Mouse (Mus musculus): ENCODE data around the gene R3hcc1l. TPM values are rescaled to one million over a fixed set of nuclear protein-coding genes. Genes with fewer than 3 reads are reported as not detected.

R3hcc1l gene
- total RNA-seq, 2 experiments from 2014 or later = 30.8 to 40.5 TPM

- no peak for ATAC-seq (ENCODE audit: poor library complexity, severe bottlenecking)
Observed at GRCm38 (mm10) chr19:42597286-42597685, 78.7 kb downstream of the R3hcc1l start.

- ATAC-seq (ENCODE audit: poor library complexity, severe bottlenecking) = no peak
Observed at GRCm38 (mm10) chr19:42597896-42598295, 79.3 kb downstream of the R3hcc1l start.

GRCm38 (mm10) chr19:42599891-42600290 lies 81.3 kb downstream of the R3hcc1l start:
- no peak for ATAC-seq (ENCODE audit: poor library complexity, severe bottlenecking)

GRCm38 (mm10) chr19:42600591-42600990 lies 82.0 kb downstream of the R3hcc1l start:
- ATAC-seq (ENCODE audit: poor library complexity, severe bottlenecking) = no peak

- ATAC-seq (ENCODE audit: poor library complexity, severe bottlenecking) = no peak
Observed at GRCm38 (mm10) chr19:42601445-42601844, 82.9 kb downstream of the R3hcc1l start.

GRCm38 (mm10) chr19:42602041-42602440 lies 83.5 kb downstream of the R3hcc1l start:
- no peak for ATAC-seq (ENCODE audit: poor library complexity, severe bottlenecking)

GRCm38 (mm10) chr19:42602576-42602975 lies 84.0 kb downstream of the R3hcc1l start:
- no peak for ATAC-seq (ENCODE audit: poor library complexity, severe bottlenecking)

DNA sequence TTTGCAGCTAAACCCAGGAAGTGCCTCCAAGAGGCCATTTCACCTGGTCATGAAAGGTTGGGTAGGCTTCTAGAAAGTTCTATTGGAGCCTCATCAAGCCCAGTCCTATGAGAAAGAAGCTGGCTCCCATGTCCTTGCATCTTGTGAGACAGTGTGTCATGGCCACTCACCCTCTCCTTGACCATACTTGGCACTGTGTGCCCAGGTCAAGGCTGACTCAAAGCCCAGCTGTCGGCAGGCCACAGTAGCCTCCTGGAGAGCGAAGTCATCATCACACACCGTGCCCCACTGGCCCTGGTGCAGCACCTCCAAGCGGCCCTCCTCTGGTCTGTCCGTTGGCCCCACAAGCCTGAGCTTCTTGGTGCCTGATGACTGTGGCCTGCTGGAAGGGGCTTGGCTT lies 89.5 kb downstream of the R3hcc1l start:
- no peak for ATAC-seq (ENCODE audit: poor library complexity, severe bottlenecking)

- no peak for ATAC-seq (ENCODE audit: poor library complexity, severe bottlenecking)
Observed at GRCm38 (mm10) chr19:42609716-42610115, 91.2 kb downstream of the R3hcc1l start.

DNA sequence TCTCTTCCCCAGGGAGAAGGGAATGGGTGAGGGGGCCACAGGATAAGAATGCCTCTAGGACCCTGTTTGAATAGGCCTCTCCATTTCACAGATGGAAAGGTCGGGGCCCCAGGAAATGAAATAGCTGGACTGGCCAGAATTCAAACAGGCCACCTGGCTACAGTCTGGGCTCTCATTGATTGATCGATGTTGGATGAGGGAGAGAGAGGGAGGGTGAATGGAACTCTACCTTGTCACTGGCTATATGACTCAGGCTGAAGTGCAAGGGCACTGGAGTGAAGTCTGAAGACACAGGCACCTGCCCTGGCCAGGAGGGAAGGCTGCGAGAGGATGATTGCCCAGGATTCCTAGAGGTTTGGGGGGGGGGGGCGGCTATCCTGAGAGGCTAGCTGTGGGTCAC lies 93.2 kb downstream of the R3hcc1l start:
- ATAC-seq (ENCODE audit: poor library complexity, severe bottlenecking) = no peak

DNA sequence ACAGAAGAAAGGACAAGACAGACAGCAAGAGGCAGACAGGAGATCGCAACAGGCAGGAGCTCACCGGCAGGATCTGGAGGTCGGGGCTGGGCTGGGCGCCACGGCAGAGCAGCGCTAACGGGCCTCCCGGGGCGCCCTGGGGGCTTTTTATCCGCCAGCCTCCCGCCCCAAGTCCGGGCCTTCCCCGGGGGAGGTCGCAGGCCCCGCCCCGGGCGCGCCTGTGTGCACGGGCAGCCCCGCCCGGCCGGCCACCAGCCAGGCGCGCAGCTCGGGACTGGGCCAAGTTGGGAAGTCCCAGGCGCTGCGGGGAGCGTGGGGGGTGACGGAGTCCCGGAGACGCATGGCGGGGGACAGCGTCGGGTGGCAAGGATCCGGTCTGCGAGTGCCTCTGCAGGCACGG lies 94.1 kb downstream of the R3hcc1l start, which contains the start of gene Loxl4:
TSS of gene Loxl4 (minus strand) at position 160 of the 400 bp plus-strand sequence.
- ATAC-seq (ENCODE audit: poor library complexity, severe bottlenecking) = no peak

DNA sequence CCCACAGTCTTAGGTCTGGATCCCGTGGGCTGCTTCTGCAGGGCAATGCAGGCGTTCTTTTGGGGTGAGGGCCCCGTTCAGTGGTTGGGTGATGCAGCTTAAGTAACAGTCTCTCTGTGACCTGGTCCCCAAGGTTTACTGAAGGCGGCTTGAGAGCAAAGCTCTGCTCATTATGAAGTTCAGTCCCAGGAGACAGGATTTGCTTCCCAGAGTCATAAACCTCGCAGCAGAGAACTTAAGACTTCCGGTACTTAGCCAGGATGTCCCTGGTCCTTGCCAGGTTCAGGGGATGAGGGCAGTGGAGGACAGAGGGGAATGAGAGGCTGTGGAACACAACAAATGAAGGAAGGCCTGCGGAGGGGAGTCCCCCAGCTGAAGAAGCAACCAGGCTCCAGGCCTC lies 94.6 kb downstream of the R3hcc1l start:
- no peak for ATAC-seq (ENCODE audit: poor library complexity, severe bottlenecking)

GRCm38 (mm10) chr19:42613647-42614225 lies 95.2 kb downstream of the R3hcc1l start:
- ATAC-seq (ENCODE audit: poor library complexity, severe bottlenecking) = no peak

DNA sequence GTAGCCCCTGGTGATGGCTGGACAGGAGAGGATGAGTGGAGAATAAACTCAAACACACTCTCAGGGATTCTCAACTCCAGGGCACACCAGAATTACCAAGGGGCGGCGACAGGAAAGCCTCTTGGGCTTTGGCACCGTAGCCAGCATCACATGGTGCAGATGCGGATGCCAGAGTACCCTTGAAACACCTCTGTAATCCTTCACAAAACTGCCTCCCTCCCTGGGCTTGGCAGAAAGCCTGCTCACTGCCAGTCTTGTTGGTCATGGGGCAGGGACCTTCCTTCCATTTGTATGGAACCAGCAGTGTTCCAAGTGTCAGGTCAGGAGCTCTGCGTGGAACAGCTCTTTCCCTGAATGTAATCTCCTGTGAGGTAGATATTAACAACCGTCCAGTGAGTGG lies 109.5 kb downstream of the R3hcc1l start:
- no peak for ATAC-seq (ENCODE audit: poor library complexity, severe bottlenecking)

DNA sequence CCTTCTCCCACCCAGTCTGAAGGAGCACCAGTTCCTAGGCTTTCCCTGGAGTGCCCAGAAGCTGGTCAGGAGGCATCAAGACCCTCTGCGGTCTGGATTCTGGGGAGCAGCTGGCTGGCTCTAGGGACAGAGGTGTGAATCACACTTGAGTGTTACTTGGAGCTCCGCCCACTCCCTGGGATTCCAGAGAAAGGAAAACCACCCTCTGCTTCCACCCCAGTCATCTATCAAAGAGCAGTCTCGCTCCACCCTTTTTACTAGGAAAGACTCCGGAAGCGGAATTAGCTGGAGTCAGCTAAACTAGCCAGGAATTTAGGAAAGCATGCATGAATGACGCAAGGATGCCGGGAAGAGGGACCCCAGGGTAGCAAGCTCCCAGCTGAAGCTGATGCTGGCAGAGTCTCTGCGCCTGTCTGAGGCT lies 113.0 kb downstream of the R3hcc1l start:
- no peak for ATAC-seq (ENCODE audit: poor library complexity, severe bottlenecking)

DNA sequence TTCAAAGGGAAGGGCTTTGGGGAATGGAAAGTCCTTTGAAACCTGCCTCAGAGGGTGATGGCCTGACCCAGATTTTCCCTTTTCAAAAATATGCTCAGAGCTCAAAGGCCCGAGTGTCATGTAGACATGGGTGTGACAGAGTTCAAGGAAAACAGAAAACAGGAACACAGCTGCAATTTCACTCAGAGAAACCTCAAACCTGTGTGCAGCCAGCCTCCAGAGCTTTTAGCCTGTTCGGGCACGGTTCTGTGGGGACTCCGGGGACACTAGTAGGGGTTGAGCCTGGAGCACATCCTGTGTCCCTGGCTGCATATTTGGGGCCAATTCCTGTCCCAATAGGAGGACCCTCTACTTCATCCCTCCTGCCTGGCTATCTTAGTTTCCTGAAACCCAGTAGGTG lies 113.7 kb downstream of the R3hcc1l start:
- no peak for ATAC-seq (ENCODE audit: poor library complexity, severe bottlenecking)

DNA sequence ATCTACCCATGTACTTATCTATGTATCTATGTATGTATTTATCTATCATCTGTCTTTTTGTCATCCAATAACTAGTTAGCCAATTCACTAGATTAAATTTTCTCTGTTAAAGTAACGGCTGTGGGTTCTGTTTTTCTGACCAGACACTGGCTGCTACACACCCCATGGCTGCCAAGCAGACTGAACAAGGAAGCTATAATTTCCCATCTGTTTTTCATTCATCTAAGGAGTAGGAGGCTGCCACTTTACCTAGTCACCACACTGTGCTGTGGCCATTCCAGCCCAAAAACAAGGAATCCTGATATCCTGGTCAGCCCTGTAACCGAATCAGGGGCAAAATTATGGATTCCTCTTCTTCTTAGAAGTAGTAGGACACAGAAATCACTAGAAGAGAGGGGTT lies 115.1 kb downstream of the R3hcc1l start:
- ATAC-seq (ENCODE audit: poor library complexity, severe bottlenecking) = no peak

DNA sequence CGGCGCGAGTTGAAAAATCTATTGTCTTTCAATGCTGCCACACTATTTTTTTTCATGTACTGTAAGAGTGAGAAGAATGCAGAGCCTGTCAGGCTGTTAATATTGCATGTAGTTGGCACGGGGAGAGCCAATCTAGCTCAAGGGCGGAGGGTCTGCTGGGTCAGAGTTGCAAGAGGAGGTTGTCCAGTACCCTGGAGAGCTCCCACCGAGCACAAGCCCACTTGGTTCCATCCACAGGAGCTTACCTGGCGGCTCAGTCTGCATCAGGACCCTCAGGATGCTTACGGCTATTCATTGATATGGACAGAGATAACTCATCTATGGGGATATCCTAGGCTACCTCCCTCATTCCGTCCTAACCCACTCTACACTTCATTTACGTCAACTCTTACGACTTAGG lies 118.1 kb downstream of the R3hcc1l start:
- no peak for ATAC-seq (ENCODE audit: poor library complexity, severe bottlenecking)

DNA sequence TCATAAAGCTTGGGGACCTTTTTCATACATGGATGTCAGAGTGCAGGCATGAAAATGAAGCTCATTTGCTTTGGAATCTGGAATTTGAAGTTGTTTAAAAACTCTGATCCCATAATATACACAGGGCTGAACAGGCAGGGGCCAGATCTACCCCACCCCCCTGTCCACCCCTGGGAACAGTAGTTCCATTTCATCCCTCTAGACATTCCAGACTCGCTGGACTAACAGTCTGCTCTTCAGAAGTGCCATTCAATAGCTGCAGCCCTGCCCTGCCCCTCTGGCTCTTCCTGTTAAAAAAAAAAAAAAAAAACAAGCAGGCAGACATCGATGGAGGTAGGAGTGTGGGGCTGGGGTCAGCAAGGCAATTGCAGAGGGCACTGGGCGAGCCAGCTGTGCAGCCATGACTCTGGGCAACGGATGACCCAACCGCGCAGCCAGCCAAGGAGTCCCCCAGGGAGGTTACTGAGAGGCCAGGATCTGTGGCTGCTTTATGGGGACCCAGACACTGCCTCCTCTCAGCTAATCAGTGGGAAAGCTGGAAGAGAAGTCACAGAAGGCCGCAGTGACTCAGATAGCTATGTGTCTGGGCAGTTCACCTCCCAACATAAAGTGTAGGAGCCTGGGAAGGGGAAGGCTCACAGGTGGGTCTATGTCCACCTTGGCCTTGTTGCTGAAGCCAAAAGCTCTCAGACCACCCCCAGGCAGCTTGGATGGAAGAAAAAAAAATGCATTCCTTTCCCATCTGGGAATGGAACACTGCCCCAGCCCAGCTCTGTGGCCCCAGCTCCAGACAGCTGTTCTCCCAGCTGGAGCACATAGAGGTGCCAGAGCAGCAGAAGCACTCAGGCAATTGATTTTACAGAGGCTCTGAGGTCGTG lies 120.3 kb downstream of the R3hcc1l start:
- ATAC-seq (ENCODE audit: poor library complexity, severe bottlenecking) = no peak

DNA sequence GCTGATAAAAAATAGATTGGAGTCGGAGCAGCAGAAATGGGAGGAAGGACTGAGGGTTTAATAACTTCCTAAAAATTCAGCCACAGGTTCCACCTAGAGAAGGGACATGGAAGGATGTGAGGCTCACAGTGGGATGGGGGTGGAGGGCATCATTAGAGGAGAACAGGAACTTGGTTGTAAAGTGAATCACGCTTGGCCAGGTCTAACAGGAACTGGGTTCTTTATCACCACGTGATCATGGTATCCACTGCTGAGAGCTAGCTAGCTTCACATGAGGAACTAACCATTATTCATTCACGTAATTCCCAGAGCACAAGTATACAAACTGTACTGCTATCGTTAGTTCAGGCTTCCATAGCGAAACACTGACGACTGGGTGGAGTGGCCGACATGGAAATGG lies 121.0 kb downstream of the R3hcc1l start:
- ATAC-seq (ENCODE audit: poor library complexity, severe bottlenecking) = peak; percentile 43; the same call in 1 of the 2 replicates

DNA sequence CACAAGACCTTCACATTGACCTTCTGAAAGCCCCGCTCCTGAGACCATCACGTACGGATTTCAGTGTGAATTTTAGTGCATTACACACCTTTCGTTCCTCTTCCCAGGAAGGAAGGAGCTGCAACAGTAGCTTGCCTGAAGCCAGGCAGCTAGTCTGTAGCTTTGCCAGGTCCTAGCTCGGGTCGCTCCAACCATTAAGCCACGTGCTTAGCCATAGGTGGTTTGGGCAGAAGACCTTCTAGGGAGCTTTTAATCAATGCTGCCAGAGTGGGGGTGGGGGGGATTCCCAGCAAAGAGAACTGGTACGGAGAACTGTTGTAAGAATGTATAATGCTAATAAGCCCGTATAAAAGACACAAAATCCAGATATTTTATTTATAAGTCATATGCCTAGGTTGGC lies 121.7 kb downstream of the R3hcc1l start:
- no peak for ATAC-seq (ENCODE audit: poor library complexity, severe bottlenecking)

Data from megakaryocyte, adult 5-6 weeks (primary cell).